Mouse (Mus musculus) spleen, postnatal 14 days (tissue): ENCODE data around the gene Pou2f1.
A peak's percentile ranks its signal among the peaks of the same experiment; 100 is the strongest.

Experiments used
- DNase-seq, 2 experiments: peaks; one replicate each; pipeline ENCODE4 v3.0.0; 2021 to 2022; ENCODE audit warnings: low spot score in 2 of 2

Gene Pou2f1

GRCm38 (mm10) chr1:165961676-165962364, 40.7 kb downstream of the Pou2f1 start:
- no peak for DNase-seq

- DNase-seq = no peak
Measured at GRCm38 (mm10) chr1:165958159-165958558, 44.3 kb downstream of the Pou2f1 start.

GRCm38 (mm10) chr1:165948214-165948813, 54.2 kb downstream of the Pou2f1 start:
- no peak for DNase-seq

GRCm38 (mm10) chr1:165943270-165943669, 59.2 kb downstream of the Pou2f1 start:
- no peak for DNase-seq

- no peak for DNase-seq
Measured at GRCm38 (mm10) chr1:165935466-165935818, 67.0 kb downstream of the Pou2f1 start.

GRCm38 (mm10) chr1:165934648-165935465, 67.6 kb downstream of the Pou2f1 start:
- peak; percentile 12 to 45 for DNase-seq

GRCm38 (mm10) chr1:165933915-165934647, 68.4 kb downstream of the Pou2f1 start:
- DNase-seq = no peak

- DNase-seq = no peak
Measured at GRCm38 (mm10) chr1:165932842-165933241, 69.6 kb downstream of the Pou2f1 start.

- no peak for DNase-seq
Measured at GRCm38 (mm10) chr1:165930510-165930909, 72.0 kb downstream of the Pou2f1 start.

- no peak for DNase-seq
Measured at GRCm38 (mm10) chr1:165927507-165928279, 74.8 kb downstream of the Pou2f1 start.

GRCm38 (mm10) chr1:165925207-165925606, 77.3 kb downstream of the Pou2f1 start:
- no peak for DNase-seq

- no peak for DNase-seq
Measured at GRCm38 (mm10) chr1:165922488-165922887, 80.0 kb downstream of the Pou2f1 start.

- DNase-seq = no peak
Measured at GRCm38 (mm10) chr1:165921026-165921425, 81.5 kb downstream of the Pou2f1 start.

- no peak for DNase-seq
Measured at GRCm38 (mm10) chr1:165914416-165914801, 88.1 kb downstream of the Pou2f1 start.

GRCm38 (mm10) chr1:165913720-165914415, 88.6 kb downstream of the Pou2f1 start:
- DNase-seq = no peak

GRCm38 (mm10) chr1:165909471-165909870, 93.0 kb downstream of the Pou2f1 start:
- no peak for DNase-seq

- no peak for DNase-seq
Measured at GRCm38 (mm10) chr1:165908806-165909205, 93.7 kb downstream of the Pou2f1 start.

- no peak for DNase-seq
Measured at GRCm38 (mm10) chr1:165908153-165908552, 94.3 kb downstream of the Pou2f1 start.

GRCm38 (mm10) chr1:165903596-165903995, 98.9 kb downstream of the Pou2f1 start:
- no peak for DNase-seq

- DNase-seq = no peak
Measured at GRCm38 (mm10) chr1:165891686-165892085, 110.8 kb downstream of the Pou2f1 start.
